Mouse (Mus musculus) embryonic fibroblast, embryonic 13.5 days (primary cell): ENCODE results near the gene Klf13.

Experiments
- CTCF ChIP-seq: IDR thresholded peaks from 2 replicates; pipeline ENCODE4 v1.5.1; 2011; ENCODE audit warnings: mild to moderate bottlenecking, control low read depth, low read length, moderate library complexity, borderline replicate concordance; ENCODE audit not compliant: insufficient read depth
- POLR2A ChIP-seq: IDR thresholded peaks from 2 replicates; pipeline ENCODE4 v1.6.1; 2011; ENCODE audit warnings: low read depth, mild to moderate bottlenecking, control low read depth, low read length, moderate library complexity

GRCm38 (mm10) chr7:63905642-63906041, 33.1 kb downstream of the Klf13 start:
- TF ChIP-seq CTCF: no peak
- TF ChIP-seq POLR2A: no peak
